Mouse (Mus musculus): ENCODE results near the gene Trub1. TPM values are rescaled to one million over a fixed set of nuclear protein-coding genes. Genes with fewer than 3 reads are reported as not detected.
A peak's percentile ranks its signal among the peaks of the same experiment; 100 is the strongest.

The Trub1 gene
- polyA plus RNA-seq, 1 experiment from 2014 or later, result 28.2 TPM

DNA sequence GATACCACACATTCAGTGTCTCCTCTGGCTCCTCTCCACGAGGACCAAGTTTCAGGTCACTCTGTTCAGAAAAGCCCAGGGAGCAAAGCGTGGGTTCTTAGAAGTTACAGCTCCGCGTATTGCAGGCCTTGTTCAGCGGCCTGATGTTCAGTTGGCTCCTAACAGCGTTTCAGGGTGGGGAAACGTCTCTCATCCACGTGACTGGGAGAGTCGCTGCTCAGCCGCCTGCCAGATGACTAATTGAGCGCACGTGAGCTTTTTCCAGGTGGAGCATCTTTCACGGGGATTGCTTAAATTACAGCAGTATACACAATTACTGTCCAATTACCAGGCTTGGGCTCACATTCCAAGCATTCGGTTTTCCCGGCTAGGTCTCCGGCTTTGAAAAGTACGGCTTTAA, 70.7 kb downstream of the Trub1 start:
- Histone ChIP-seq H3K4me3 (replicated peaks) (no peak overlapping the region), H3K9me3 (no peaks in the 10 kb centered on the region), H3K4me2 (no peak overlapping the region), H3K27me3 (no peaks in the 10 kb centered on the region), H3K27ac (no peak overlapping the region), H3K36me3 (no peaks in the 10 kb centered on the region), H3K4me1 (replicated peaks) (peaks cover 17% of the 10 kb centered on the region), H3K9ac (replicated peaks) (no peak overlapping the region)
- ATAC-seq (ENCODE audit: insufficient number of reproducible peaks, insufficient read depth, low FRiP score, low TSS enrichment, low read depth), result no peak
- 40% methylated on average over 17 of the region's 17 CpGs for WGBS

DNA sequence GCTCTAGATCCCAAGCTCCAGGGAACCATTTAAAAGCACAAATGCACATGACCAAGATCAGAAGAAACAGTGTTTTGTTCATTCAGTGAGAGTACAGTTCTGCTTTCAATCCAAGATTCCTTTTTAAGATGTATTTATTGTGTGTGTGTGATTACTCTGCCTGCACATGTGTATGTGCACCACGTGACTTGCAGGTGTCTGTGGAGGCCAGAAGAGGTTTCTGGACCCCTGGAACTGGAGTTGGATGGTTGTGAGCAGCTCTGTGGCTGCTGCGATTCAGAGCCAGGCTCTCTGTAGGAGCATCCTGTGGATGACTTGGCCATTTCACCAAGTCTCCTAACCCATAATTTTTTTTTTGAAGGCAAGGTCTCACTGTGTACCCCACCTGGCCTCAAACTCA, 73.0 kb downstream of the Trub1 start:
- Histone ChIP-seq H3K36me3 (no peaks in the 10 kb centered on the region), H3K9me3 (no peaks in the 10 kb centered on the region), H3K27me3 (no peaks in the 10 kb centered on the region), H3K4me3 (replicated peaks) (no peak overlapping the region), H3K4me2 (no peak overlapping the region), H3K4me1 (replicated peaks) (peaks cover 17% of the 10 kb centered on the region), H3K27ac (0 out of 2 replicates have a peak overlapping the region, but pooled peaks have one; percentile 0), H3K9ac (replicated peaks) (no peak overlapping the region)
- ATAC-seq (ENCODE audit: insufficient number of reproducible peaks, insufficient read depth, low FRiP score, low TSS enrichment, low read depth), result peak; percentile 75
- 59% methylated on average over 2 of the region's 2 CpGs for WGBS

DNA sequence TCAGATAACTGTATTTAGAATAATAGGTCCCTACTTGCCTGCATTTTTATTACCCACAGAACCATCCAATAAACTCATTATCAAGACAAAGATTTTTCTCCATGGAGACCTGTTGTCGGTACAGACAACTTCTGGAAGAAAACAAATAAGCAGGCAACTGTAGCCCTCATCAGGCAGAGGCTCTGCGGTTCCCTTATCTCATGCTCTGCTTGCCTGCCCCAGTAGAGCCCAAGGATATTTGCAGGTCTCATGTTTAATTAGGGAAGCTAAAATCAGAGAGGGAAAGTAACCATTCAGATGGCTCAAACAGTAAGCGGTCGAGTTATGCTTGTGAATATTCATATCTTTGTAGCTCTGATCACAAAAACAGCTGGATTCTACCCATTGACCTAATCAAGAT, 77.5 kb downstream of the Trub1 start:
- Histone ChIP-seq H3K4me2 (no peak overlapping the region), H3K4me3 (replicated peaks) (no peak overlapping the region), H3K27ac (no peak overlapping the region), H3K4me1 (replicated peaks) (peaks cover 19% of the 10 kb centered on the region), H3K9me3 (0 out of 2 replicates have a peak, but pooled peaks cover 6% of the 10 kb centered on the region), H3K36me3 (no peaks in the 10 kb centered on the region), H3K9ac (replicated peaks) (no peak overlapping the region), H3K27me3 (no peaks in the 10 kb centered on the region)
- 91% methylated on average over 4 of the region's 4 CpGs for WGBS
- no peak for ATAC-seq (ENCODE audit: insufficient number of reproducible peaks, insufficient read depth, low FRiP score, low TSS enrichment, low read depth)

DNA sequence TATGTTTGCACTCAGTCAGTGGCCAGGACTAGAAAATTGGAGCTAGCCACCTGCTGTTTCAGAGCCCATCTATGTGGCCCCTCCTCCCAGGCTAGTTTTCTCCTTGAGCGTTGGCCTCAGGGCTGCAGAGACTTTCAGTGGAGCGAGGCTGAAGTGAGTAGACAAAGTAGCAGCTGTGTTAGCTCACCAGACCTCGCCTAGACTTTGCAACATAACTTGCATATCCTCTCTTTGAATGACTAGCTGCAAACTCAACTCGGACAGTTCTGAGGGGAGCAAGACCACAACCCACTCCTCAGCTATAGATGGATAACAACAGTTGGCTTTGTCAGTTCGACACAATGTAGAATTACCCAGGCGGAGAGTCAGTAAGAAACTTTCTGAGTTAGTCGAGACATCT, 81.5 kb downstream of the Trub1 start:
- Histone ChIP-seq H3K27ac (no peak overlapping the region), H3K9ac (replicated peaks) (no peak overlapping the region), H3K4me2 (no peak overlapping the region), H3K4me1 (replicated peaks) (peaks cover 16% of the 10 kb centered on the region), H3K4me3 (replicated peaks) (no peak overlapping the region), H3K36me3 (no peaks in the 10 kb centered on the region), H3K27me3 (peaks cover 3% of the 10 kb centered on the region; the same call in 1 of the 2 replicates), H3K9me3 (0 out of 2 replicates have a peak, but pooled peaks cover 6% of the 10 kb centered on the region)
- WGBS, result 79% methylated on average over 7 of the region's 7 CpGs
- ATAC-seq (ENCODE audit: insufficient number of reproducible peaks, insufficient read depth, low FRiP score, low TSS enrichment, low read depth), result no peak

DNA sequence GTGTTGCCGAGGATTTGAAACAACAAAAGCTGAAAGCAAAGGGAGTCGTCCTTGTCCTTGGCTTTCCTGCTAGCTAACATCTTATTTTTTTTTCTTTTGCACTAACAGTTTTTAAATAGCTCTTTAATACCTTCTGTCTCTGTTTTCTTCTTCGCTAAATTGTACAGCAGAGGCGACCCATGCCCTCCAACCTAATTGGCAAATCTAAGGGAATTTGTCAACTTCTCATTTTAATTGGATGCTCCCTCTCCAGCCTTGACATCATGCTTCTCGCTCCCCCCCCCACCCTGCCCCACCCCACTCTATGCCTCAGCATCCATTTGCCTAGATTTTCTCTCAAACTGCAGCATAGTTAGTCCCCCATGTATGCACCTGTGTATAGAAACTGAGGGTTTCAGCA, 83.8 kb downstream of the Trub1 start:
- Histone ChIP-seq H3K4me1 (replicated peaks) (peaks cover 16% of the 10 kb centered on the region), H3K4me2 (no peak overlapping the region), H3K9ac (replicated peaks) (no peak overlapping the region), H3K9me3 (0 out of 2 replicates have a peak, but pooled peaks cover 6% of the 10 kb centered on the region), H3K27ac (no peak overlapping the region), H3K27me3 (peaks cover 3% of the 10 kb centered on the region; the same call in 1 of the 2 replicates), H3K4me3 (replicated peaks) (no peak overlapping the region), H3K36me3 (no peaks in the 10 kb centered on the region)
- 39% methylated on average over 5 of the region's 5 CpGs for WGBS
- ATAC-seq (ENCODE audit: insufficient number of reproducible peaks, insufficient read depth, low FRiP score, low TSS enrichment, low read depth), result no peak

DNA sequence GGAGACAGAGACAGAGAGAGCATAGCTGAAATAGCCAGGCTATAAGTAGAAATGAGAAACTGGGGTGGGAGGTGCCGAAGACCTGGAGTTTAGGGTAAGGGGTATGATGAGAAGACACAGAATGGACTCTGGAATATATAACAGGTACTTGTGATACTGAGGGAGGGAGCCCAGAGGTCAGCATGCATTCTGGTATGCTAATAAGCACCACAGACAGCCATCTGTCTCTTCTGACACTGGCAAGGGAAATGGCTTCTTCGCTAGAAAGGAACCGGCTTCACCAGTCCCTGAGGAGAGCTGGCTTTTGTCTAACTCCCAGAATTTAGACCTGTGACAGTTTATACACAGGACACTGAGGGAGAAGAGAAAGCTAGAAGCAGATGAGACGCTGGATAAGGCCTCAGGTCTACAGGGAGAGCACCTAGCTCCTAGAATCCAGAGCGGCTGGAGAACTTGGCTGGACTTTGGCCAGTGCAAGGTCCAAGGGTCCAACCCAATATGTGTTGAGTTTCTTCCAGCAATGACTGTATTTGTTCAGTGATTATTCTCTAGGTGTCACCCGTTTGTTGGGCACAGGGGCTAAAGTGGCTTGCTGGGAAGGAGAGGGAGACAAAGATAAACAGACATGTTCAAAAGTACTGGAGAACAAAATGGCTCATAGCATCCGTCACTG, 84.9 kb downstream of the Trub1 start:
- WGBS, result 71% methylated on average over 7 of the region's 7 CpGs
- H3K27ac ChIP-seq, result no peak overlapping the region

DNA sequence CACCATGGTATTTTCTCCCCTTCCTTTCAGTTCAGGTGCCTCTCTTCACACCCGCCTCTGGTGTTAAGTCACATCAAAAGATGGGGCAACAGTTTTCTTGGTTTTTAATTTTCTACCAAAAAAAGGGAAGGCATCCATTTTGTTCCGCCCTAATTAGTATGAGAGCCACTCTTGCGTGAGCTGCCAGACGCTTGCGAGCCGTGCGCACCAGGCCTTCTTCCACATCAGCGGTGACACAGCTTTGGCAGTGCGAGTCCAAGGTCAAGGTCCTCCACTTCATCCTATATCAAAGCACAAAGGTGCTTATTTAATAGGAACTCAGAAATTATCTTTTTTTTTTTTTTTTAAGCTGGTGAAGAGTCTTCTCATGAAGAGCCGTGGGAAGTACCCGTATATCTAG, 87.4 kb downstream of the Trub1 start:
- ATAC-seq (ENCODE audit: insufficient number of reproducible peaks, insufficient read depth, low FRiP score, low TSS enrichment, low read depth), result no peak
- H3K4me2 ChIP-seq, result no peak overlapping the region

More for the DNA sequence above, 84.9 kb downstream of the Trub1 start:
- peaks cover 3% of the 10 kb centered on the region; the same call in 1 of the 2 replicates for H3K27me3 ChIP-seq
- H3K9me3 ChIP-seq, result 0 out of 2 replicates have a peak, but pooled peaks cover 6% of the 10 kb centered on the region
- no peak overlapping the region for H3K4me2 ChIP-seq
- peaks cover 16% of the 10 kb centered on the region for H3K4me1 ChIP-seq (replicated peaks)
- H3K9ac ChIP-seq (replicated peaks), result no peak overlapping the region
- H3K4me3 ChIP-seq (replicated peaks), result no peak overlapping the region
- no peak for ATAC-seq (ENCODE audit: insufficient number of reproducible peaks, insufficient read depth, low FRiP score, low TSS enrichment, low read depth)
- no peaks in the 10 kb centered on the region for H3K36me3 ChIP-seq

More for the DNA sequence above, 87.4 kb downstream of the Trub1 start:
- Histone ChIP-seq H3K9me3 (0 out of 2 replicates have a peak, but pooled peaks cover under 1% of the 10 kb centered on the region), H3K4me1 (replicated peaks) (peaks cover 30% of the 10 kb centered on the region), H3K27ac (no peak overlapping the region), H3K4me3 (replicated peaks) (no peak overlapping the region), H3K27me3 (peaks cover 6% of the 10 kb centered on the region; the same call in 1 of the 2 replicates), H3K36me3 (no peaks in the 10 kb centered on the region), H3K9ac (replicated peaks) (no peak overlapping the region)
- 94% methylated on average over 11 of the region's 11 CpGs for WGBS

Other genes starting within 250 kb of the Trub1 start
- 22.1 and 26.1 TPM in 2 replicates for gene Ablim1, start 138.0 kb upstream of the Trub1 start, polyA plus RNA-seq (2016; fragmentation: Nextera tagmentation; extraction: Ambion mirVana)
- 17.6 and 18.1 TPM in 2 replicates for gene Fam160b1, start 92.2 kb upstream of the Trub1 start, polyA plus RNA-seq (2016; fragmentation: Nextera tagmentation; extraction: Ambion mirVana)
- 8.2 and 9.6 TPM in 2 replicates for gene Atrnl1, start 158.1 kb downstream of the Trub1 start, polyA plus RNA-seq (2016; fragmentation: Nextera tagmentation; extraction: Ambion mirVana)